Mouse (Mus musculus) kidney, postnatal 14 days (tissue): ENCODE data around the gene Fap.

Experiments used
- DNase-seq: peaks from one replicate; pipeline ENCODE4 v3.0.0; 2022; ENCODE audit warnings: mixed read lengths

Fap gene

DNA sequence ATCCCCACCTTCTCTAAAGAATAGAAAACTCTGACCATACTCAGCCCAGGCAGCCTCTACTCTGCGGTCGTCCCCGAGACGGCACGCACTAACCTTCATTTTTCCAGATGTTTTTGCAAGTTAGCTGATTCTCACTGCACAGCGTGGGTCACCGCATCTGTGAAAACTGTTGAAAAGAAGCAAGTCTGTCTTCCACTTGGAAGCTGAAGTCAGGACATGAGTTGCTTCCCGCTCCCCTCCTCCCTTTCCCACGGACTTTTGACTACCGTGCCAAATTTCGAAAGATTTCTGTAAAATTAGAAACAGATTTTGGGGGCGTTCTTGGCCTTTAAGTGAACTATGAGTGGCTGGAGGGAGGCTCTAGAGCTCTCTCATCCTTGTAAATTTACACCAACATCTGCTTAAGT lies at the start of gene Fap:
TSS of gene Fap (minus strand) at position 323 of the 407 bp plus-strand sequence.
- no peak for DNase-seq

GRCm38 (mm10) chr2:62623024-62623441 lies 49.2 kb upstream of the Fap start:
- no peak for DNase-seq

- DNase-seq = no peak
Observed at GRCm38 (mm10) chr2:62619679-62620078, 45.8 kb upstream of the Fap start.

DNA sequence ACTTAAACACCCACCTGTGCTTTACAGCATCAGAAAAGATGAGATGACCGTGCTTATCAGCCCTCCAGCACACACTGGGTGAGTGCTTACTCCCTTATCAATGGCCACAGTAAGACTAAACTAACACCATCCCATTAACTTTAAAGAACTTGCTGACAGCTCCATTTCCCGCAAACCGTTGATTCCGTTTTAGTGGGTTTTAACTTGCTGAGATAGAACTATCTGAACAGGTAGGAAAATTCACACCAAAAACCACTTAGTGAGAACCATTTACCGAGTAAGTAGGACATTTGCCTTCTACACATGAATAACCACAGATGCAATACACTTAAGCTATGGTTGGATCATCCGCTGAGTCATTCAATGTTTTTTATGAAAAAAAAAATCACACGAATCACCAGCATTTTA lies 45.1 kb upstream of the Fap start:
- DNase-seq = no peak

DNA sequence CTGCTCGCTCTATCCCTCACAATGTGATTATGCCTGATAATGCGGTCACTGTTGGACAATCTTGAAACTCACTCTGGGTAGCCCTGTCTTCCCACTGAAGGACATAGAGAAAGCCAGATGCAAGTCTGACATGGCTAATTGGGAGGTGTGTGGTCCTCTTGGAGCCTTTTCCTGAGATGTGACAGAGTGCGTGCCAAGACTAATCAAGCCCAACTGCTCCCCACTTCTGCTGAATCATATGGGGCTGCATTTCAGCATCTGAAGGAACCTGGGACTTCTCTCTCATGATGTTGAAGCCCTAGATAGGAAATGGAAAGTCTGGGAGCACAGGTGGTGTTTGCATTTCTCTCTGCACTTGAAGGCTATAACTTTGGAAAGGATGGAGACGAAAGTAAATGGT lies 39.3 kb upstream of the Fap start:
- no peak for DNase-seq

- DNase-seq = no peak
Observed at GRCm38 (mm10) chr2:62606205-62606604, 32.3 kb upstream of the Fap start.

DNA sequence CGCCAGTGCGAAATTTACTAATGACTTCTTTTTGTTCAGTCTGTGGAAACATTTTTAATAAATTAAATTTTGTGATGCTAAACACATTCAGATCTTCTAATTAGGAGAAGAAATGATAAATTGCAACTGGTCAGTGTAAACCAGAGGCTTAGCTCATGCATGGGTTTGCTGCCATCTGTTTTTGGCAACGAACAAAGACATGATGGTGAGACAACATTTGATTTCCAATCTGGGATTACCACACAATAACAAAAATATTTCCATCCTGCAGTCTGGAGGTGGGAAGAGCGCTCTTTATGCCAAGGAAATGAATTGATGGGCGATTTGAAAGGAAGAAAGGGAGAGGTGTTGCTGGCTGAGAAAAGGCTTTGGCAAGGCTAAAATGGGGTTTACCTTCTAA lies 29.7 kb upstream of the Fap start:
- DNase-seq = no peak

- DNase-seq = no peak
Observed at GRCm38 (mm10) chr2:62596586-62596985, 22.7 kb upstream of the Fap start.

- no peak for DNase-seq
Observed at GRCm38 (mm10) chr2:62594491-62594890, 20.6 kb upstream of the Fap start.

GRCm38 (mm10) chr2:62591555-62591954 lies 17.7 kb upstream of the Fap start:
- DNase-seq = no peak

- DNase-seq = no peak
Observed at GRCm38 (mm10) chr2:62589333-62589732, 15.5 kb upstream of the Fap start.

GRCm38 (mm10) chr2:62585769-62586168 lies 11.9 kb upstream of the Fap start:
- DNase-seq = no peak

GRCm38 (mm10) chr2:62574962-62575361 lies 1.1 kb upstream of the Fap start:
- DNase-seq = no peak

DNA sequence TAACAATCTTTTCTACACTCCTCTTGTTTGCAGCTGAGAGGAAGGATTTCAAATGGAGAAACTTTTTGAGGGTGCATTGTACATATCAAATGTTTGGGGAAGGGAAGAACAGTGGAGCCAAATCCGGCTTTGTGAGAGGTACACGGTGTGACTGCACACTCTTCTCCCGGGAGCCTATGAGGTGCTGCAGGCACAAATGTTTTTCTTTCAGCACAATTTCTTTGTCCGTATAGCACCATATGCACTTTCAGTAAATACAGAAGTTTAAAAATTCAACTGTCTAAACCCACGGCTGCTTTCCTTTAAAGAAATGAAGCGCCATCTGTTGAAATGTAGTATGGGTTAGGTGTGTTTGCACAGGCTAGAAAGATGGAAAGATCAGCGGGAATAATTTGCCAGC lies 375 bp upstream of the Fap start:
- no peak for DNase-seq

- DNase-seq = no peak
Observed at GRCm38 (mm10) chr2:62573099-62573752, 649 bp downstream of the Fap start.

DNA sequence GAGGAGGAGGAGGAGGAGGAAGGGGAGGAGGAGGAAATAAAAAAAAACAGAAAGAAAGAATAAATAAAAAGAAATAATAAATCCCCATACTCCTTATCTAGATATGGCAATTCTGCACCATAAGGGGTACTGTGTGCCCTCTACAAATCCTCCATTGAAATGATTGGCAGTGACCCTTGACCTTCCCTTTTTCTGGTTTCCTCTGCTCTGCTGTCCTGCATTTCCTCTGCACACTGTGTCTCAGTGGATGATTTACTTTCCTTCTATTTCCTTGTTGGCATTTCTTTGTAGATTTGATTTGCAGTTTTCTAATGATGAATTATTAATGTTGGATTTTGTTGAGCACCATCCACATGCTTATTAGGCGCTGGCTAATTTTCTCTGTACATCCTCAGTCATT lies 9.2 kb downstream of the Fap start:
- DNase-seq = no peak

DNA sequence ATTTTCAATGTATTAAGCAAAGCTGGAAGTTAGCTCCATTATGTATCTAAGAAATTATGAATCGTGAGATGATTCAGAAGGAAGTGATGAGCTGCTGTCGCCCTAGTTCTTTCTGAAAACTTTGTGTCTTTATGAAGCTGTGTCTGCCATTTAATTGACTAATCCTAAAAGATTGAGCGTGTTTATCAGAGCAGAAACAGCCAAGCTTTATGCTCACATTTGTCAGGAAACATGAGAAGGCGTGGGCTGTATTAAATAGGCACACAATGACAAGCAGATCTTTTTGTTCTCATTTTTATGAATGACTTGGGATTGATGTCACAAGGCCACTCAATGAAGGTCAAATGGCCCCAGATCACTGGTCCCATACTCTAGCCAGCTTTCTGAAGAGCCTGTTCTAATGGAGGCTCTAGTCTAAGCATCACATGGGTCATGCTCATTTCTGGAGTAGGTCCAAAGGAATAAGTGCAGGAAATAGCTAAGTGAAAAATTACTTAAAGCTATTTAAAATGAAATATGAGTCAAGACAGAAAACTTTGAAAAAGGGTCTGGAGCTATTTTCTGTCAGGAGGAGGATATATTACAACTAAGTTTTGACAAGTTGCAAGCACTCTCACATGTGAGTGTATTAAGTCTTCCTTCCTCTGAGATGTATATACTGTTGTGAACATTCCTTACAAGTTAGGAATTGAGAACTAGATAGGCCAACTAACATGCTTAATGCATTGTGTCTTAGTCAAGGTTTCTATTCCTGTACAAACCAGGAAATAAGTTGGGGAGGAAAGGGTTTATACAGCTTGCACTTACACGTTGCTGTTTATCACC lies 11.0 kb downstream of the Fap start:
- no peak for DNase-seq

DNA sequence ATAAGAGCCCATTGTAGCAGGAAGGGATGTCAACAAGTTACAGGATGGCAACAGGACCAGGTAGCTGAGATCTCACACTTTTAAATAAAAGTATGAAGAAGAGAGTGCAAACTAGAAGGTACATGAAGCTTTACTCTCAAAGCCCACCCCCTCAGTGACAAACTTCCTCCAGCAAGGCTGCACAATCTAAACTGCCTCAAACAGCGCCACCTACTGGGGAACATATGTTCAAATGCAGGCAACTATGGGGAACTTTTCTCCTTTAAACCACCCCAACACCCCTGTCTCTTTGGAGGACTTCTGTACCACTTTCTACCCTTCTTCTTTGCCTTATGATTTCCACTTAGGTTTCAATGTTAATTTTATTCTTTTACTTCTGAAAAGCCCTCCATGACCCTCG lies 16.5 kb downstream of the Fap start:
- no peak for DNase-seq

GRCm38 (mm10) chr2:62556349-62556748 lies 17.5 kb downstream of the Fap start:
- no peak for DNase-seq

- no peak for DNase-seq
Observed at GRCm38 (mm10) chr2:62549659-62550058, 24.2 kb downstream of the Fap start.

GRCm38 (mm10) chr2:62549131-62549530 lies 24.7 kb downstream of the Fap start:
- no peak for DNase-seq

- no peak for DNase-seq
Observed at GRCm38 (mm10) chr2:62548104-62548503, 25.8 kb downstream of the Fap start.

DNA sequence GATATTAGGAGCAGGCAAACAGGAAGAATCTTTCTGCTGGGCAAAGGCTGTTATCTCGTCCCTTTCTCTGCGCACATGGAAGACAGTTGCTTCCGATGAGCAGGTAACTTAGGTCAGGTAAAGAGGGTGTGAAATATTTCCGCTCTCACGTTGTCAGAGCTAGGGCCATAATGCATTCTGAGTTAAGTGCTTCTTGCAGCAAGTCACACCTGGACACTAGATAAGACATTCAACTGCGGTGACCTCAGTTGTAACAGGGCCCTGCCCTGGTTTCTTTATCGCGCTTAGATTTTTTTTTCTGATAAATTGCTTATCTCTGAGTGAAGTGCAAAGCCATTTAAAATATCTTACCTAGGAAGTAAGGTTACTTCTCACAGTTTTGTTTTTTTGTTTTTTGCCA lies 38.4 kb downstream of the Fap start:
- no peak for DNase-seq

DNA sequence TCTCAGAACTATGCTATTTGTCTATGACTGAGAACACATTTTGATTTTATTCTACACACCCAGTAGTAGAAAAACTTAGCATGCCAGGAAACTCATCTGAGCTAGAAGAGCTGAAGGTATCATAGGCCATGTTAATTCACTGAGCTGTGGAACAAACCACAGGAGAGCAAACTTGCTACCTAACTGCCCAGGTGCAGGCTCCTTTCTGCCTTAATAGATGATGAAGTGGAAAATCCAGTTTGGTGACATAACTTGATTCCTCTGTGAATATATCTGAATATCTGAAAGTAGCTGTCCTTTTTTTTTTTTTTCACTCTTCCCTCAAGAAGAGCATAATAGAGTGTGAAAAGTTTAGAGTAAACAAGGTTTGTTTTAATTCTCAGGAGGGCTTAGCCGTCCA lies 42.8 kb downstream of the Fap start:
- no peak for DNase-seq

DNA sequence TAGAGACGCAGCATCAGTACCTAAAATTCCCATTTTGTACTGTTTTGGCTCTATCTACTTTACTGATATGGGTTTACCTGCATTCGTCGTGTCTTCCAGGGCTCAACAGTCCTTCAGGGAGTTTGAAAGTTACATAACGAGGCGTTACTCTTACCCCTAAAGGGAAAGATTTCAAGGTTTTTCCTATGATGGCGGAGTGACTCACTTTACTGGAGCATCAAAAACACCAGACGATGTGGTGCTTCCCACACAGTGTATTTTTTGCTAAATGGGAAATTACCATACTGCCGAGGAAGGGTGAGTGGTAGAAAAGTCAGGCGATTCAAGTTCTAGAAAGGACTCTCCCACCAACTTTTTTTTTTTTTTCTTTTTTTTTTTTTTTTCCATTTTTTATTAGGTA lies 47.5 kb downstream of the Fap start:
- DNase-seq = no peak
